Mouse (Mus musculus) ZHBTc4 (cell line): ENCODE measurements around the gene Fto.

ENCODE experiments used
- DNase-seq: peaks from one replicate; pipeline ENCODE4 v3.0.0-alpha.2; 2011; ENCODE audit warnings: low read depth, low spot score

Fto gene

GRCm38 (mm10) chr8:91496936-91497335, 183.6 kb downstream of the Fto start:
- DNase-seq, result no peak

GRCm38 (mm10) chr8:91498611-91499010, 185.3 kb downstream of the Fto start:
- no peak for DNase-seq

GRCm38 (mm10) chr8:91499303-91499702, 186.0 kb downstream of the Fto start:
- no peak for DNase-seq

DNA sequence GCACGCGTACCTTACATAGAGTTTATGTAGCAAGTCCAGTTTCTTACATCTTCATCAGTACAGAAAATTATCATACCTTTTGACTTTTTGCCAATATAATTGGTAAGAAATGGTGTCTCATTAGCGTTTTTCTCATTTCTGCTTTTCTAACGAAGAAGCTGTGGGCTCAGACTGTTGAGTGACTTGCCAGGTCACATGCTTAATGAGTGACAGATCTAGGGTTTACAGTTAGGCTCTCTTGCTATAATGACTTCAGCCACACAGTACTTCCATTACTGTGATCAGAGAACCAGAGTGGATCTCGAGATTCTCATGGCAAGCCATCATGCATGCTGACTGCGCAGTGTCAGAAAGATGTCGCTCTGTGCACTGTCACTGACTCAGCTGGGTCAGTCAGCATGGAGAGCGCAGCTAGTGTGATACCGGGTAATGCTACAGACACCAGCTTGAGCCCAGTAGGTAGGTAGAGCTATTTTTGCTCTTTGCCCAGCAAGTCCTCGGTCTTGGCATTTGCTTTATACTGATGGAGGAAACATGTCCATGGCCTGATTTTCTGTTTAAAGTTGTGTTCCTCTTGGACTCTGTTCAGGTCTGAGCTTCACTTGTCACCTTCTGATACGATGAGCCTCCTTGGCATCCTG, 188.8 kb downstream of the Fto start:
- DNase-seq, result no peak

DNA sequence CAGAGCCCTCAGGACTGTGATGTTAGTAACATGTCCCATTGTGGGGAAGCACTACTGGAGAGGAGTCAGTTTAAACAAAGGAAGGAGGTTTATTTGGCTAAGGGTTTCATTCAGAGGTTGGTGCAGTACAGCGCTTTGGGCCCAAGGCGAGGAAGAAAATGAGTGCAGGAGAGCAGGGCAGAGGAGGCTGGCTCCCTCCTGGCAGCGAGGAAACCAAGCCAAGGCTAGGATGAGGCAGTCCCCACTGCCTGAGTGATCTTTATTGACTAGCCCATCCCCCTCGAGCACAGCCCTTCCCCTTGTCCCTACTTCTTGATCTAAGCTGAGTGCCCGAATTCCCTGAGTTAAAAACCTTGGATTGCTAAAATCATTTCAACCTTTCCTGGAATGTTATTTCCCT, 189.5 kb downstream of the Fto start:
- no peak for DNase-seq

- no peak for DNase-seq
Measured at GRCm38 (mm10) chr8:91504360-91504759, 191.0 kb downstream of the Fto start.

DNA sequence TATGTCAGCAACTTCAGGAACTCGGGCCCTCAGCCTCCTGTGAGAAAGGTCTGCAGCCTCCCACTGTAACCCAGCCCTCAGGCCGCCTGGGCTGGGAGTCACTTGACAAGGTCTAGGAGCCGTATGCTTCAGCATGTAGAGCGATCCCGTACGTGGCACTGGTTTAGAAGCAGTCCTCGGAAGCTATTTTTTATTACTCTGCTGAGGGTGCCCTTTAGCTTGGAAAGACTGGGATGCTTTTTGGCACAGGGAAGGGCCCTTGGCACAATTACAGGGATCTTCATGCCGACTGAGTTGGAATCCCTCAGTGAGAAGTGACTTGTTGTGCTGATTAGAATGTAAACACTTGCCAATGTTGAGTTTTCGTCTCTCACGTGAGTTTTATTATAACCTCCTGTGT, 191.6 kb downstream of the Fto start:
- no peak for DNase-seq

GRCm38 (mm10) chr8:91505411-91505954, 192.2 kb downstream of the Fto start:
- no peak for DNase-seq

DNA sequence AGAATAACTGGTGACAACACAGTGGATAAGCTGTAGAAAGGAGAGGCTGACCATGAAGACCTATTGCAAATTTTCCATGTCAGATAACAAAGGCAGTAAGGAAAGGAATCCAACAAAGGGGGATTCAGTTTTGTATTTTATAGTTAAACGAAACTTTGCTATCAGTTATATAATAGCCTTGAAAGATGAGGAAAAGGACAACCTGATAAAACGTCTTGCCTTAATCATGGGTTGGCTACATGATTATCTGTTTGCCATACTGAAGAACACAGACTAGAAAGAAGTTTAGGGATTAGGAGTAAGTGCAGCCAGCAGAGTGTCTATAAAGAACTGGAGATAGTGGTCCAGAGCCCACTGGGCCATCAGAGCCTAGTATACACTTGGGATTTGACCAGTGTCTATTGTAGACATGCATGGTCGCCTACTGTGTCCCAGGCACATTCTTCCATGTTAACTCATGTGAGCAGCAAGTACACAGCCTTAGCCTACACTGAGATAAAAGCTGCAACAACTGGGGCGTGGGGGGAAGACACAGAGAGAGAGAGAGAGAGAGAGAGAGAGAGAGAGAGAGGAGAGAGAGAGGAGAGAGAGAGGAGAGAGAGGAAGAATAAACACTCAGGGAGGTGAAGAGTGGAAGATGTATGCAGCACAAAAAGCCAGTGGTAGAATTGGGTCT, 192.8 kb downstream of the Fto start:
- no peak for DNase-seq

DNA sequence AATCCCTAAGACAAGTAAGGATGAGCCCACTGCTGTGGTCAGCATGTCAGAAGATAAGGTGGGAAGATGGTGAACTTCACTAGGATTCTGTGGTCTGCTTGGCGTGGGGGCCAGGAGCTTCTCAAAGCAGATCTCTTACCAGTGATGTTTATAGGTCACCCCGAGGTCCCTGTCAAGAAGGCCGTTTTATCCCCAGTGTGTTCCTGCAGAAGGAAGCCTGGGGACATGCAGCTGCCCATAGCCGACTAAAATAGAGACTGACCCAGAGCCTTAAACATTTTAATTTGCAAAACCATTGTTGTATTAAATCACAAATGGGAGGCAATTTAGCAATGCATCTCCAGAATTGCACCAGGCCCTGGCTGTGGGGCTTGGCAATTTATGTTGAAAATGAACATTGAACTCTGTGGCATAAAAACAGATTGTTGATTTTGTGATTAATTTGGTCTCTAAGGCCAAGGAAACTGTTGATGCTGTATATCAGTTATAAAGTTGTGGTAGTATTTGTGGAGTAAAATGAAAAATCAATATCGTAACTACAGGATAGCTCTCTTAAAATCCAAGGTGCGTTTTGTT, 193.4 kb downstream of the Fto start:
- DNase-seq, result no peak

GRCm38 (mm10) chr8:91507681-91508097, 194.4 kb downstream of the Fto start:
- no peak for DNase-seq

DNA sequence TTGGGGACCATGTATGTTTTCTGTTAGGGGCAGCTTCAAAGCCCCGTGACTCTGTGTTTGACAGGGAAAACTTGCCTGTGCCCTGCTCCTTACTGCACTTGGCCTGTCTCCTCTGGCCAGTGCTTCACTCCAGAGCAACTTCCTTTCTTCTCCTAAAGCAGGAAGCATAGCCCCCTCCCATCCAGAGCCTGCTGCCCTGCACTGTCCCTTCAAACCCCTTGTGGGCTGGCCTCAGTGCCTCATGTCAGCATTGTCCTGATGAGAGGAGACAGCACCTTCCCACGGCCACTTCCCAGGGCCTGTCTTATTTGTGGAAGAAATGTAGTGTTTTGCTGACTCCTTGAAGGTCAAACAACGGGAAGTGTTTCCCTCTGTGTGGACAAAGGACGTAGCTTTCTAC, 195.0 kb downstream of the Fto start:
- DNase-seq, result no peak

DNA sequence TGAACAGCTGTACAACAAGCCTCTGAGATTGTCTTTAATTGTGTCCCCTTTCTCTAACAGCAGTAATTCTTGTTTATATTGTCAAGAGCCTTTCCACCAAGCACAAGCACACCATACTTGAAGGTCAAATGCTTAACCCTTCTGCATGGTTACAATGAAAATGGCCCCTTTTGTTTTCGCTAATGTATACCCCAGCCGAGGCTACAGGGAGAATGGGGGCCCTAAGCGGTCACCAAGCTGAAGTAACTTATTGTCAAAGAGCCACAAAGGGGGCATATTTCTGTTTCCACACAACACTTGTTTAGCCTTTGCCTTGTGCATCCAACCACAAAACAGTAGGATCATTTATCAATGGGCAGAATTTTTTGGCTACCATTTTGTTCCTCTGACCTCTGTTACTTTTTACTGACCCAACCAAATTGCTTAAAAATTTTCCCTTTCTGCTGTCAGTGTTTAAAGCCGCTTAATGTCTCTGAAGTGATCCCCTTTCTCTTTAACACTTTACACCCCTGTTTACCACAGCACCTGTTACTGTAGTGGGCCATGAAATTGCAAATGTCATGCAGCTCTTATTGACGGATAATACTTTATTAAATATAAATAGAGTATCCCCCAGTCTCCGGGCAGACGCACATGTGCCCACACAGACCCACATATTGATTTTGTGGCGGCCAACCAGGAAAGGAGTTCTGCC, 196.0 kb downstream of the Fto start:
- no peak for DNase-seq

GRCm38 (mm10) chr8:91509900-91510260, 196.6 kb downstream of the Fto start:
- no peak for DNase-seq

DNA sequence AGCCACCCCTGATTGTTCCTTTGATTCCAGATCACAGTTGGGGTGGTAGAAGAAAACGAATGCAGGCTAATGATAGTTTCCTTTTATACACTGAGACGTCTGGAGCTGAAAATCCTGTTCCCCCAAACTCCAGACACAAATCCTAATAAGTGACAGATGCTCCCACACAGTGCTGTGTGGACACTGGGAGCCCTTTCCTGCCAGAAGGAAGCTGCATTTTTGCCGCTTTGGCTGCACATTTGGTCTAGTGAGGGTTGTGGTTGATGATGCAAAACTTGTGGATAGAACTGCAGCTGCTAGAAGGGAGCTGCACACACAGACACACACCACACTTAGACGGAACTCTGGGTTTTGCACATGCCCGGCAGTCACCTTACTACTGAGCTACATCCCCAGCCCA, 197.4 kb downstream of the Fto start:
- no peak for DNase-seq

DNA sequence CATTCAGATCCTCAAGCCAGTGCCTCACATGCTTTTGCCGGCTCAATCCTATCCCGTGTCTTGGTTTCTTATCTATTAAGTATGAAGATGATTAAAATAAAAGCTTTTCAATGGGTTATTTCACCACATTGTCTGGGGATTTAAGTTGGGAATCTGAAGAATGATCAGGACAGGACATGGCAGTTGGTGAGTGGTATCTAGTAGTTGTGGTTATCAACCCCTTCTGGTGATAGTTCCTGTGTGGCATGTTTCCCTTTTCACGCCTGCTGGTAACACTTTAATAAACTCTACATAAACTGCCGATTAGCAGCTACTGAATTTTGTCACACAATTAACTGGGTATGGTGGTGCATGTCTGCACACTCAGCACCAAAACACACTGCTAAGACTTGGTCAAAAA, 198.6 kb downstream of the Fto start:
- no peak for DNase-seq

DNA sequence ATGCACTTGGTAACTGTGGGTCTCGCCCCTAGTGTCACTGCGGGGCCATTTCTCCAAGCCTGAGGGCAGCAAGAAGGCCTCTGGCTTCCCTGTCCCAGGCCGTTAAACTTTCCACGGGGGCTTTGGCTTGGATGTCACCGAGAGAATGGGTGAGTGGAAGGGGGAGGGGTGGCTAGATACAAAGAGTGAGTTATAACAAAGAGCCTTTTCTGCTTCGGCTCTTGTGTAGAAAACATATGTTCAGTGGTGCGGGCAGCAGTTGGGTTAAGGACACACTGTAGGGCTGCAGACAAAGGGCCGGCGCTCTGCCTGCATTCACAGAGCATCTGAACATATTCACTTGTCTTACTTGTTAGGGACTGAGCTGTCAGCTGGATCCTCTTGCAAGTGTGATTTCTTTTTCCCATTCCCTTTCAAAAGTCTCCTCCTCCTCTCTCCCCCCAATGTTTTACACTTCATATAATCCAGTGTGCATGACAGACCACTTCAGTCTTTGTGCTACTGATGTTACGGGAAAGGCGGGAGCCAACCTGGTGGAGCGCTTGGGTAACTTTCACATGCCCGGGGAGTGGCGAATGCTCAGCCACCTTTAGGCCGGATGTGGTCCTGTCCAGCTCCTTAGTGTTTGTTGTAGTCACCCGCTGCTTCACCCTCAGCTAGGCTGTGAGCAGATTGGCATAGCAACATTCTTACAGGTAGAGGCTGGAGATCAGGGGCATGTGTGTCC, 201.6 kb downstream of the Fto start:
- DNase-seq, result no peak

DNA sequence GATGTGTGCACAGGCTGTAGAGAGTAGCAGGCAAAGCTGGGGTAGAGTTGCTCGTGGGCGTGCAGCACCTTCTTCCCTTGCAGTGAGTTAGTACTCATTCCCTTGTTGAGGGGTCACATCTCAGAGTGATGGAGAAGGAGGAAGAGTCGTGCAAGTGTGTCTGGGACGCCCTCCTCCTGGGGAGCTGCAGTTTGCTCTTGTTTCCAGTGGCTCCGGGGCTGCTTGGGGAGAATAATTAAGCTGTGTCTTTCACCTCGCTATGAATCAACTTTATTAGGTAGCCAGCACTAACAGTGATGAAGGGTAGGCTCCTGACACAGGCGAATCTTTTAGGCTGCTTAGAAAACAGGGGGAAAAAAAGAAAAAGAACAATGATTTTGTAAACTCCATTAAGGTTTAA, 203.1 kb downstream of the Fto start:
- no peak for DNase-seq

- no peak for DNase-seq
Measured at GRCm38 (mm10) chr8:91518085-91518484, 204.8 kb downstream of the Fto start.

- no peak for DNase-seq
Measured at GRCm38 (mm10) chr8:91522201-91522600, 208.9 kb downstream of the Fto start.

DNA sequence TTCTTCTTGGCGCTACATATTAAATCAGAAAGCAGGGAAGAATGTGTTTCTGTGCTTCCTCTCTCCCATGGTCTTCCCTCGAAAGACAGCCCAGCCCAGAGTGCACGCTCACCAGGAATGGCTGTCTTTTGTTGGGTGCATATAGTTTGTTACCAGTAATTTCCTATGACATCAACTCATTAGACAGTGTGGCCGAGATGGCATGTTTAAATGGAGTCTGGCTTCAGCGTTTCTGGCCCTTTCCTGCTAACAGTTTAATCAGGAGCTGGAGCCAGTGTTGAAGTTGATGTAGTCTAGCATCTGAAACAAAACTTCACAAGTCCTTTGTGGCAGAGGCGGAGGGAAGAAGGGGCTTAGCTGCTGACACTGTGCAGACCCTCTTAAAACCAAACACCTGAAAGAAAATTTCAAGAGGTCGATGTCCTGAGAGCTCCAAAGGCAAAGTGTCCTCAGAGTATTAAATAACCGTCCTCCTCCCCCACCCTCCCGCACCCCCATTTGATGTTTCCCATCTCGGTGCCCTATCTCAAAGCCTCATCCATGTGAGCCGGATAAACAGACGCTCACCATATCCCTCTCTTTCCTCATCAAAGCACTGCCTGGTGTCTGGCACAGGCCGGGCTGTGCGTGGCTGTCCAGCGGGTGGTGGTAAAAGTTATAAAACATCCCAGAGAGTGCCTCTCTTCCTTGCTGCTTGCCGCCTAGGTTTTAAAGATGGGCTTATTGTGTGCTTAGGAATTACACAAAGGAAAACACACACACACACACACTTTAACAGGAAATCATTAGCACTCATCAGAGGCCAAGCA, 210.9 kb downstream of the Fto start:
- no peak for DNase-seq
